Mouse (Mus musculus): ENCODE measurements at regions not wholly inside any gene's neighbourhood (a gene's known extent, or its start where the extent isn't known, plus 50 kb on each side); places are given as distances from the start of the nearest gene placed in this dataset.

GRCm38 (mm10) chr14:9492228-9492627, 826.2 kb upstream of the 4930452B06Rik start:
- H3K36me3 ChIP-seq (ENCODE audit: control insufficient read depth, insufficient read depth, low read length, poor library complexity, severe bottlenecking), result no peaks in the 10 kb centered on the region

GRCm38 (mm10) chr14:9488585-9488984, 822.5 kb upstream of the 4930452B06Rik start:
- TF ChIP-seq CTCF (IDR thresholded peaks at IDR 0.05; ENCODE audit: low read depth, low read length) (no peak), POLR2A (IDR thresholded peaks at IDR 0.05; ENCODE audit: insufficient read depth, low read length) (no peak), EP300 (IDR thresholded peaks at IDR 0.05; ENCODE audit: insufficient read depth, low read depth, low read length) (no peak)
- no peak overlapping the region for H3K4me3 ChIP-seq (ENCODE audit: low read depth, low read length)
- H3K9me3 ChIP-seq (replicated peaks; ENCODE audit: control insufficient read depth, insufficient read depth, low read length, poor library complexity, severe bottlenecking), result no peaks in the 10 kb centered on the region
- no peaks in the 10 kb centered on the region for H3K36me3 ChIP-seq (ENCODE audit: control insufficient read depth, insufficient read depth, low read length, poor library complexity, severe bottlenecking)
- H3K4me1 ChIP-seq (ENCODE audit: control insufficient read depth, insufficient read depth, low read length), result no peaks in the 10 kb centered on the region
- no peaks in the 10 kb centered on the region; the same call in 1 of the 2 replicates for H3K27me3 ChIP-seq (ENCODE audit: control insufficient read depth, insufficient read depth, low read length, poor library complexity, severe bottlenecking)
- no peak overlapping the region for H3K9ac ChIP-seq (ENCODE audit: low read depth, poor library complexity, severe bottlenecking)
- H3K27ac ChIP-seq (ENCODE audit: insufficient read depth, low read length), result no peak overlapping the region

More at GRCm38 (mm10) chr14:9492228-9492627, 826.2 kb upstream of the 4930452B06Rik start:
- Histone ChIP-seq H3K4me3 (ENCODE audit: low read depth, low read length) (no peak overlapping the region), H3K9ac (ENCODE audit: low read depth, poor library complexity, severe bottlenecking) (no peak overlapping the region), H3K27me3 (ENCODE audit: control insufficient read depth, insufficient read depth, low read length, poor library complexity, severe bottlenecking) (no peaks in the 10 kb centered on the region), H3K27ac (ENCODE audit: insufficient read depth, low read length) (no peak overlapping the region), H3K9me3 (replicated peaks; ENCODE audit: control insufficient read depth, insufficient read depth, low read length, poor library complexity, severe bottlenecking) (no peaks in the 10 kb centered on the region), H3K4me1 (ENCODE audit: control insufficient read depth, insufficient read depth, low read length) (no peaks in the 10 kb centered on the region)
- no peak for TF ChIP-seq POLR2A (IDR thresholded peaks at IDR 0.05; ENCODE audit: insufficient read depth, low read length)
- TF ChIP-seq EP300 (IDR thresholded peaks at IDR 0.05; ENCODE audit: insufficient read depth, low read depth, low read length), result no peak
- TF ChIP-seq CTCF (IDR thresholded peaks at IDR 0.05; ENCODE audit: low read depth, low read length), result no peak

- Histone ChIP-seq H3K27me3 (ENCODE audit: control insufficient read depth, insufficient read depth, low read length, poor library complexity, severe bottlenecking) (no peaks in the 10 kb centered on the region), H3K4me1 (ENCODE audit: control insufficient read depth, insufficient read depth, low read length) (no peaks in the 10 kb centered on the region), H3K4me3 (ENCODE audit: low read depth, low read length) (no peak overlapping the region), H3K9ac (ENCODE audit: low read depth, poor library complexity, severe bottlenecking) (no peak overlapping the region), H3K9me3 (replicated peaks; ENCODE audit: control insufficient read depth, insufficient read depth, low read length, poor library complexity, severe bottlenecking) (no peaks in the 10 kb centered on the region), H3K27ac (ENCODE audit: insufficient read depth, low read length) (no peak overlapping the region), H3K36me3 (ENCODE audit: control insufficient read depth, insufficient read depth, low read length, poor library complexity, severe bottlenecking) (no peaks in the 10 kb centered on the region)
- TF ChIP-seq POLR2A (IDR thresholded peaks at IDR 0.05; ENCODE audit: insufficient read depth, low read length) (no peak), EP300 (IDR thresholded peaks at IDR 0.05; ENCODE audit: insufficient read depth, low read depth, low read length) (no peak), CTCF (IDR thresholded peaks at IDR 0.05; ENCODE audit: low read depth, low read length) (no peak)
Observed at GRCm38 (mm10) chr14:9478981-9479380, 812.9 kb upstream of the 4930452B06Rik start.

GRCm38 (mm10) chr14:9475169-9475568, 809.1 kb upstream of the 4930452B06Rik start:
- H3K9ac ChIP-seq (ENCODE audit: low read depth, poor library complexity, severe bottlenecking), result no peak overlapping the region
- no peak overlapping the region for H3K27ac ChIP-seq (ENCODE audit: insufficient read depth, low read length)
- H3K36me3 ChIP-seq (ENCODE audit: control insufficient read depth, insufficient read depth, low read length, poor library complexity, severe bottlenecking), result no peaks in the 10 kb centered on the region
- H3K4me1 ChIP-seq (ENCODE audit: control insufficient read depth, insufficient read depth, low read length), result no peaks in the 10 kb centered on the region
- H3K9me3 ChIP-seq (replicated peaks; ENCODE audit: control insufficient read depth, insufficient read depth, low read length, poor library complexity, severe bottlenecking), result no peaks in the 10 kb centered on the region
- no peak overlapping the region for H3K4me3 ChIP-seq (ENCODE audit: low read depth, low read length)
- no peaks in the 10 kb centered on the region for H3K27me3 ChIP-seq (ENCODE audit: control insufficient read depth, insufficient read depth, low read length, poor library complexity, severe bottlenecking)
- TF ChIP-seq CTCF (IDR thresholded peaks at IDR 0.05; ENCODE audit: low read depth, low read length) (no peak), POLR2A (IDR thresholded peaks at IDR 0.05; ENCODE audit: insufficient read depth, low read length) (no peak), EP300 (IDR thresholded peaks at IDR 0.05; ENCODE audit: insufficient read depth, low read depth, low read length) (no peak)

- Histone ChIP-seq H3K9me3 (replicated peaks; ENCODE audit: control insufficient read depth, insufficient read depth, low read length, poor library complexity, severe bottlenecking) (no peaks in the 10 kb centered on the region), H3K4me3 (ENCODE audit: low read depth, low read length) (no peak overlapping the region), H3K36me3 (ENCODE audit: control insufficient read depth, insufficient read depth, low read length, poor library complexity, severe bottlenecking) (no peaks in the 10 kb centered on the region), H3K27ac (ENCODE audit: insufficient read depth, low read length) (no peak overlapping the region), H3K9ac (ENCODE audit: low read depth, poor library complexity, severe bottlenecking) (no peak overlapping the region), H3K27me3 (ENCODE audit: control insufficient read depth, insufficient read depth, low read length, poor library complexity, severe bottlenecking) (no peaks in the 10 kb centered on the region), H3K4me1 (ENCODE audit: control insufficient read depth, insufficient read depth, low read length) (no peaks in the 10 kb centered on the region)
- TF ChIP-seq EP300 (IDR thresholded peaks at IDR 0.05; ENCODE audit: insufficient read depth, low read depth, low read length), result no peak
- no peak for TF ChIP-seq CTCF (IDR thresholded peaks at IDR 0.05; ENCODE audit: low read depth, low read length)
- TF ChIP-seq POLR2A (IDR thresholded peaks at IDR 0.05; ENCODE audit: insufficient read depth, low read length), result no peak
Observed at GRCm38 (mm10) chr14:9469686-9470085, 803.6 kb upstream of the 4930452B06Rik start.

GRCm38 (mm10) chr14:9468654-9469053, 802.6 kb upstream of the 4930452B06Rik start:
- H3K9ac ChIP-seq (ENCODE audit: low read depth, poor library complexity, severe bottlenecking), result no peak overlapping the region
- no peaks in the 10 kb centered on the region for H3K27me3 ChIP-seq (ENCODE audit: control insufficient read depth, insufficient read depth, low read length, poor library complexity, severe bottlenecking)
- no peaks in the 10 kb centered on the region for H3K4me1 ChIP-seq (ENCODE audit: control insufficient read depth, insufficient read depth, low read length)
- no peak overlapping the region for H3K4me3 ChIP-seq (ENCODE audit: low read depth, low read length)
- TF ChIP-seq EP300 (IDR thresholded peaks at IDR 0.05; ENCODE audit: insufficient read depth, low read depth, low read length) (no peak), POLR2A (IDR thresholded peaks at IDR 0.05; ENCODE audit: insufficient read depth, low read length) (no peak), CTCF (IDR thresholded peaks at IDR 0.05; ENCODE audit: low read depth, low read length) (no peak)
- no peak overlapping the region for H3K27ac ChIP-seq (ENCODE audit: insufficient read depth, low read length)
- no peaks in the 10 kb centered on the region for H3K36me3 ChIP-seq (ENCODE audit: control insufficient read depth, insufficient read depth, low read length, poor library complexity, severe bottlenecking)
- no peaks in the 10 kb centered on the region for H3K9me3 ChIP-seq (replicated peaks; ENCODE audit: control insufficient read depth, insufficient read depth, low read length, poor library complexity, severe bottlenecking)
